Mouse (Mus musculus): ENCODE measurements around the gene Polr1e.
"Not testable (repeated sequence)": the region's sequence is repeated elsewhere in the genome, so short reads cannot be mapped to it uniquely, and the experiment has no call there.

The Polr1e gene

DNA sequence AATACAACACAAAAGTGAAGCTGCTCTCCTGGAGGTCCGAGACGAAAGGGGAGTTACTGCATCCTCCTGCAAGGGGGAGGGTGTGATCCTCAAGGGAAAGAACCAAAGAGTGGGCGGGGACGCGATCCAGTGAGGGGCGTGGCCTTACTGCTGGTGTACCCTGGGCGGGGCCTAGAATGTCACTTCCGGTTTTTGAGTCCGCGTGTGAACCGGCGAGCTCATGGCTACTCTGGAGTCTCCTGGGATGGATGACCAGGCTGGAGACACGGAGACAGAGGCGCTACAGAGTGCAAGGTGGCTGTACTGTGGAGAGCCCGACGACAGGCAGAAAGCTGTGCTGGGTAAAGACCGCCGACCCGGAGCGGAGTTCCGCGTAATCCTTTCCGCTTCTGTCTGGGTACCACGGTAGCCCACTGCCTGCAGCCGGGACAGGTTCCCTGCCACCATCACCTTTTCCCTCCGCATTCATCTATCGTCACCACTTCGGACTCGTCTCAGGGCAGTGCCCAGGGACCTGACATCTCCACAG is at the start of gene Polr1e:
TSS of gene Polr1e (plus strand) at position 132 of the 529 bp plus-strand sequence.
- peak; percentile 92 for DNase-seq (ENCODE audit: low read depth, low spot score)

DNA sequence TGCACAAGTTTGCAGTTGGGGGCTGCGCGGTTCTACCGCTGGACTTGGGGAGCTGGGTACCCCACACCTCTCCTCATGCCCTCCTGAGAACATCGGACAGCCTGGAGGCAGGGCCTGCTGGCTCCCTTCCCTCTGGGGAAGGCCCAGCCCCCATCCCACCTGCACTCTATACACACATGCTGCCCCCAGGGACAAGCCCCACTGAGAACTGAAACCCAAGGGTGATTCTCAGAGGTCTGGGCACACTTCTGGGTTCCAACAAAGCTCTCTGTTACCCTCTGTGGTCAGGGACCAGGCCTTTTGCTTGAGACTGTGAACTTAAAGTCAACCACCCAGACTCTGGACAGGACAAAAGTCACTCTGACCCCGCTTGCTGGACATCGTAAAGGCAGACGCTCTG is 48.3 kb upstream of the Polr1e start:
- no peak for DNase-seq (ENCODE audit: low read depth, low spot score)

DNA sequence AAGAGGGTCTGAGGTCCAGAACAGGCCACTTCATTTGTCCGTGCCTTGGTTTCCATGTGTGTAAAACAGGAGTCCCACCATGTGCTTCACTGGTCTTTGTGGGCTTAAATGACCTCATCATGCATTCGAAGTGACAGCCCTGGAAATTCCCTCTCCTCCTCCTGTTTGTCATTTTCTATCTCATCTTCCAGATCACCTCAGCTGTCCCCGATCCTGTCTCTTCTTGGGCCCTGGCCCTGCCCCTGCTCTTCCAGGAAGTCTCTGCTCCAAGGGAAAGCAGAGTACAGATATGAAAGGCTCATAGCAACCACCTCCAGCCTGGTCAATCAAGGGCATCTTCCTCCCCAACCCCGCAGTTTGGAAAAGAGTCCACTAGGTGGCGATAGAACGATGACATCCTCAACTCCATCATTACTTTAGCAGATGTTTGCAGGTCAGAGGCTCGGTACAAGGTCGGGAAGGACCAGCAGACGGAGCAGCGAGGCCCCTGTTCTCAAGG is 47.7 kb upstream of the Polr1e start:
- peak; percentile 53 for DNase-seq (ENCODE audit: low read depth, low spot score)

DNA sequence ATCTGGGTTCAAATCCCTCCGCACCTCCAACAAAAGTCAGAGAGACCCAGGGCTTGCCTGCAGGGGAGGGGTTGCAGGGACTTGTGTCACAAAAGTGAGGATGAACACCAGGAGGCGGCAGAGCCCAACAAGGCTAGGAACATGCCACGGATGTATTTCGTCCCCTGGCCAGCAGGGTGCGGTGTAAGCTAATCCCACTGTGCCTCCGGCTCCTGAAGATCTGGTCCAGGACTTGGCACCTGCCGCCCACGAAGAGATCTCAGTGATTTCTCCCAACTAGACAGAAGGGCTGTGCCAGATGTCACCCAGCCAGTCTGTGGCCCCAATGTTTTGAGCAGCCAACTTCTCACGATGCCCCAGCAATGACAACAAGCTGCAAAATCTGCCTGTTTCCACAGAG is 44.9 kb upstream of the Polr1e start:
- peak; percentile 88 for DNase-seq (ENCODE audit: low read depth, low spot score)

DNA sequence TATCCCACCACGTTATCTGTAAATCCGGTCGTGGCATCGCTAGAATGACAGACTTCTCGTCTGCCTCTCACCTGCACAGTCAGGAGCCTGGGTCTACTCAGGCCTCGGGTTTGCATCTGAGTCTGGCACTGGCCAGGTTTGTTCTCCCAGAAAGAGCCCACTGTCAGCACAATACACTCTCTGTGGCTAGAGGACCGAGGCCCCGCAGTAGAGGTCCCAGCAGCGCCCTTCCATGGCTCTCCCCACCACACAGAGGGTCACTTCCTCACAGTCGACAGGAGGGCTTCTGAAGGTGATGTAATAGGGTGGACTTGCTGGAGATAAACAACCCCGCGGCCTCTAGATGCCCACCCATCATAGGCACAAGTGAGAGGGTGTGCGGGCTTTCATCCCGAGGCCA is 44.5 kb upstream of the Polr1e start:
- no peak for DNase-seq (ENCODE audit: low read depth, low spot score)

DNA sequence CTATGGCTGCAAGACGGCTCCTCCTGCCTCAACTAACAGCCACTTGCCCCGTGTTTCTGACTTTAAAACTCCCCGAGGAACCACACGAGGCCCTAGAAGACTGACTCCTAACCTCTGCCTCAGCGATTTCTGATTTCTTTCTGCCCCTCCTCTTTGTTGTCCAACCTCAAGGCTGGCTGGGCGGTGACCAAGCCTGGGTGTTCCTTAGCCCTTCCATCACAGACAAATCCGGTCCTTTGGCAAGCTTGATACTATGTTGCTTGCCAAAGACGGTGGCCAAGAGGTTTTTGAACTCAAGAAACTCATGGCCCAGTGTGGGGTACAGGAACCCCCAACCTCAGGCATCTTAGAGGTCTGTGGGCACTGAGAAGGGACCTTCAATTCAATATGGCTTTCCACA is 44.1 kb upstream of the Polr1e start:
- DNase-seq (ENCODE audit: low read depth, low spot score), result no peak

DNA sequence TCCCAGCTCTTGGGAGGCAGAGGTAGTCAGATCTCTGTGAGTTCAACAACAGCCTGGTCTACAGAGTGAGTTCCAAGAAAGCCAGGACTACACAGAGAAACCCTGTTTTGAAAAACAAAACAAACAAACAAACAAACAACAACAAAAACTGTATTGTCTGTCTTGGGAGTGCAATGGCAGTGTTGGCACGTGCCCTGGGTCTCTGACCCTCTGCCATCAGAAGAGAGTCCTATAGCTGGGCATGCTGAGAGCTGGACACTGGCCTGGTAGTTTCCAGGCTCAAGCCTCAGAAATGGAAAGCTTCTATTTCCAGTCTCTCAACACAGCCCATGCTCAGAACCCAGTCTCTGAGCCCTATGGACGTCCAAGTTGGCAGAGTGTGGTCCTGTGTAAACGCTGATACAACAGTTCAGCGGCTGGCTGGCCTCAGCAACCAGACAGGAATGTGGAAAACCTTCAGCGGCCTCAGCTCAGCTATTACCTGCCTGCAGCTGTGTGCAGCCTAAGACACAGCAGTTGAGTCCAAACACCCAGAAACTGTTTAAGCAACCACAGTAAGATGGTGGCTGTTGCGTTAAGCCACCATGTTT is 42.3 kb upstream of the Polr1e start:
- DNase-seq (ENCODE audit: low read depth, low spot score), result no peak

DNA sequence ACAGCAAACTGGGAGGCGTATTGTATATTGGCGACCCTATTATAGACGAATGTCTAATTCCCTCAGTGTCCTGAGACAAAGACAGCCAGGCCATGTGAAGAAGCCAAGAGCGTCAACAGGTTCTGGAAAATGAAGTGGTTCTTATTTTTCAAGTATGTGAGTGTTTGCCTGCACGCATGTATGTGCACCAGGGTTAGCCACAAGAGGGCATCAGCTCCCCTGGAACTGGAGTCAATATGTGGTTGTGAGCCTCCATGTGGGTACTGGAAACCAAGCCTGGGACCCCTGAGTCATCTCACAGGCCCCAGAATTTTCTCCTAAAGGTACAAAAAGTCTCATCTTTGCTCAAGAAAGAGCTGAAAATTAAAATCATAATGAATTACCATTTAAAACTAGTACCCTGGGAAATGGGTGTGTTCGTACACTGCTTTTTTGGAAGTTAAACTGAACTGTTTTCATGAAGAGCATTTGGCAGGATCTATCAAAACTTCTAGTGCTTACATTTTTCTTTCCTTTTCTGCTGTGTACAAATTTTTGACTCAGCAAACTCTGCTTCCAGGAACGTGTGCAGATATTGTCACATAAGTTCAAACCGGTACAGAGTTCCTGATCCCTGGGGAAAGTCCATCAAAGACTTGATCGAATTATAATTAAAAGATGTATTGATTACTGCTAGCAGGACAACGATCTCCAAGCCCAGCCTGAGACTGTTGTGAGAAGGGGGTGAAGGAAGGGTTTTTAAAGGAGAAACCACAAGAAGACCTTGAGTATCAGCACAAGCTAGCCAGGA is 41.3 kb upstream of the Polr1e start:
- DNase-seq (ENCODE audit: low read depth, low spot score), result no peak

DNA sequence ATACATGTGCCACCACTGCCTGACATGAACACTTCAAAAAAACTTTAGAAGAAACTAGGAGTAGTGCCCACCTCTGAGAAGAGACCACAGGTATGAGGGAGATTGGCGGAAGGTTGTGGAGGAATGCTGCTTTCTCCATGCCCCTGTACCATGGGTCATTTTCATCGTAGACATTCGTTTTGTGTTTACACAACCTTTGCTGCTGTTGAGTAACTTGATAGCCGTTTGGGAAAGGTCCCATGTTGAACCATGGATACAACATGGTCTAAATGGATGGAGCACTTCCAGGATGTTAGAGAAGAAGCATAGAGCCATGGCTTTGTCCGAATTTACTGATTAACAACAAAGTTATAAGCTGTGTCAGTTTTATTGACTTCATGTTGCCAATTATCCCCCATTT is 40.2 kb upstream of the Polr1e start:
- no peak for DNase-seq (ENCODE audit: low read depth, low spot score)

DNA sequence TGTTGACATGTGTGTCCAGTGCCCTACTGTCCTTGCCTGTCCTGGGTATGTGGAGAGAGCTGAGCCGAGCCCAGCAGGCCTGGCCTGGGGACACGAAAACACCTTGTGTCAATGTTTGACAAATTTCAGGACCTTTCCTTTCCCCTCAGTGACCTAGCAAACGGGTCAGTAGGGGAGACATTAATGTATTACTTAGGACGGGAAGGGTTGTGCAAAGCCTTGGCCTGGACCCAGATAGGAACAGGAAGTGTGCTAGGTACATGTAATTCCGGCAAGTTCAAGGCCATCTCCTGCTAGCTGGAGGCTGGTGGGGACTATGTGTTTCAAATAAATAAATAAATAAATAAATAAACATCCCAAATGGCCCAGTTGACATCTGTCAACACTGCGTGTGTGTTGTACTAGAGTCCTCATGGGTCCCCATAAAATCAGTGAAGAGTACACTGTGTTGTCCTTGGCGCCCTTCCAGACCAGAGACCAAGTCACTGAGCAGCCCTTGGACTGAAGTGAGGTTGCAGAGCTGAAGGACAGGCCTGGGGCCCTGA is 38.5 kb upstream of the Polr1e start:
- DNase-seq (ENCODE audit: low read depth, low spot score), result no peak

DNA sequence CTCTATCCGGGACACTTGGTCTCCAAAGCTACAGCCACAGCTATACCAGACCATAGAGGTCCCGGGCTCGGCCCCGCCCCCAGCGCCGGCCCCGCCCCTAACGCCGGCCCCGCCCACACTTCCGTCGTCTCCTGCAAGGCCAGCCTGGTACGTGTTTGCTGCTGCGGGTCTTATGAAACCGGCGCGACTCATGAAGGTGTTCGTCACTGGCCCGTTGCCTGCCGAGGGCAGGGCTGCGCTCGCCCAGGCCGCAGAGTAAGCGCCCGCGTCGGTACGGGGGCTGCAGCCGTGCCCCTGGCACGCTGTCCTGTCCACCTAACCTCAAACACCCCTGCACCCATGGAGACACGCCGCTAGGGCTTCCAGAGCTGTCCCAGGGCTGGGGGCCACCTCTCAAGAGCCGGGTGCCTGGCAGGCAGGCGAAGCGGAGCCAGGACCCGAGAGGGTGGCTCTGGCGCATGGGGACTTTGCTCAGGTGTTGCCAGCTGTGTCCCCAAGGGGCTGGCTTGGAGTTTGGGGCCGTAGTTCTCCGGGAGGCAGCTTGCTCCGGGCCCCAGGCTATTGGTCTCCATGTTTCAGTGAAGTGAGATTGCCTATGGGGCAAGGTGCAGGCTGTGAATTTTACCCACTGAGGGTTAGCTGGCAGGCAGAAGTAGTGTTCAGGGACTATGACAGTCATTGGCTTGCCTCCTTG is 37.0 kb upstream of the Polr1e start, which contains the start of gene Grhpr:
TSS of gene Grhpr (plus strand) at position 116 of the 694 bp plus-strand sequence.
- peak; percentile 88 for DNase-seq (ENCODE audit: low read depth, low spot score)

DNA sequence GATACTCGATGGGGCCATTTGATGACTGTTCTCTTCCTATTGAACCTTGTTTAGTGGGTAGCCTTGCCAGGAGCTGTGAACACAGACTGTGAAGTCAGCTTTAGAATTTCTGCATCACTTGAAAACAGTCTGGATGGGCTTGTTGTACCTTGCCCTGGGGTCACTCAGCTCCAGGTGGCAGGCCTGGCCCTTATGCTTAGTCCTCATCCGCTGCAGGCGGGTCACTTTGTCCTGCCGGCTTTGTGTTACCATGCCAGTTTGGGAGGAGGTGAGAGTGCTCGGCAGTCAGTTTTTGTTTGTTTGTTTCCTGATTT is 36.5 kb upstream of the Polr1e start:
- no peak for DNase-seq (ENCODE audit: low read depth, low spot score)

DNA sequence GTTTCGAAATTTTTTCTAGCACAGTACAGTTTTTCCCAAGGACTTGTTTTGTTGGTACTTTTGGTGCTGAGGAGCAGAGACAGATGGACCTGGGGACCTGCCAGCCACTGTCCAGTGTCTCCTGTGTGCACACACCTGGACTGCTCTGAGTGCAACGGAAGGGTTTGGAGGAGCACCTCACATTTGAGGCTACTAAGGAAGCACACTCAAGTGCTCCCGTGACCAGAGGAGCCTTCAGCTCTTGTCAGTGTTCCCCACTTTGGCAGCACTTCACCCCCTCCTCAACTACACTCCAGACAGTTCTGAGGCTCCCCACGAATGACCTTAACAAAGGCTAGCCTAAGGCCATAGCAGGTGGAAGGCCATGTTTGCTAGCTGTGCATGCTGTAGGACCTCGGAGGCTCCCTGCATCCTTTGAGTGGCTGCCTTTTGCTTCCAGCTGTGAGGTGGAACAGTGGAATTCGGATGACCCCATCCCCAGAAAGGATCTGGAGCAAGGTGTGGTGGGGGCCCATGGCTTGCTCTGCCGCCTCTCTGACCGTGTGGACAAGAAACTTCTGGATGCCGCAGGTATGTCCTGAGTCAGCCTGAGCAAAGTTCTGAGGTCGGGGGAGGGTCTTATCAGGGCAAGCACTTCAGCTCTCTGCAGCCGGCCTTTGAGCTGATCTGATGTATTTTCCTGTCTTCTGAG is 35.8 kb upstream of the Polr1e start:
- no peak for DNase-seq (ENCODE audit: low read depth, low spot score)

DNA sequence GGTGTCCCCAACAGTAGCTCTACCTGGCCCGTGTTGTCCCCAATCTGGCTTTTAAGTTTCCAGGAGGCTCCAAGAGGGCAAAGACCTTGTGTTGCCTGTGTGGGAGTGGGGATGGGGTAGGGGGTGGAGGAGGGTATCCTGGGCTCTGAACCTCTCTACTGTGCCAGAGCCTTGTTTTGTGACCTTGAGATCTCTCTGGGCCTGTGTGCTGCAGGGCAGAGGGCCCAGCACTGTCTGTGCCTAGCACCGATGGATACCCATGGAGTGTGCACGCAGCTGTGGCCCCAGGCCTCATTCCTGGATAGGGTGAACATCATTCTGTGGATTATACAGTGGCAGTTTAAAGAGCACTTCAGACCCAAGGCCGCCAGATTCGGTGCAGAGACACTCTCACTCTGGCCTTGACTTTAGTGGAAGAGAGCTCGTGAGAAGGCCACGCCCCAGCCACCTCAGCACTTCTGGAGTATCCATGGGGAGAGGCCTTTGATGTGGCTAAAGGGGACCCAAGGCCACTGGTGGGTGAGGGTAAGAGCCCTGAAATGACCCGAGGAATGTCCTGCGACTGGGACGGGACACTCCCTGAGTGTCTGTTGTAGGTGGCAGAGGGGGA is 35.1 kb upstream of the Polr1e start:
- no peak for DNase-seq (ENCODE audit: low read depth, low spot score)

DNA sequence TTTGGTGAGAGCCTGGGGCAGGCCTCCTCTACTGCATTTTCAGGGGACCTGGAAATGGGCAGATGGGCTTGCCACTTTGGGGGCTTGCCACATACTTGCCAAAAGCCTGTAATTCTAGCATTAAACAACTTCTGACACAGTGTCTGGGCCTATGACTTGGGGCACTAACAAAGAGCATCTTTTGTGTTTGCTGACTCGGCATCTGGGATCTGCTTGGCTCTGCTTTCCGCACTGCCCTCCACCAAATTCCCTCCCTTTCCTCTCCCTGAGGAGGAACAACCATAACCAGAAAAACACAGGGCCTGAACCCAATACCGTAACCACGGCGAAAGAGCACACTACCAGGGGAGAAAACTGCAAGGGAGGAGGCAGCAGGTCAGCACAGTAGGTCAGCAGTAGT is 27.8 kb upstream of the Polr1e start:
- no peak for DNase-seq (ENCODE audit: low read depth, low spot score)

DNA sequence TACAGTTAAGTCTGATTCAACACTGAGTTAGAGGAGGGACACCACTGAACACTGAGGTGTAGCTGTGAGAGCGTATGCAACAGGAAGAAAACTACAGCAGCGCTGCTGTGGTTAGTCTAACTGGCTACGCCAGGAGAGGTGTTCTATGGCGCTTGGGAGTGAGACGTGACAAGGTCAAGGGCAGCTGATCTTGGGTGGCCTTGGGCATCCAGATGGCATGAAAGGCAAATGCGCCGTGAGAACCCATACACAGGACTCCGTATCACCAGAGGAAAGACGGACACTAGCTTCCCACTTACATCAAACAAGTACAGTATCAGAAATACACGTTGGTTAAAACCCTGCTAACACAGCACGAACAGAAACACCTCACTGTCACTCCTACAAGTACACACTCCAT is 26.1 kb upstream of the Polr1e start:
- DNase-seq (ENCODE audit: low read depth, low spot score), result not testable (repeated sequence)

DNA sequence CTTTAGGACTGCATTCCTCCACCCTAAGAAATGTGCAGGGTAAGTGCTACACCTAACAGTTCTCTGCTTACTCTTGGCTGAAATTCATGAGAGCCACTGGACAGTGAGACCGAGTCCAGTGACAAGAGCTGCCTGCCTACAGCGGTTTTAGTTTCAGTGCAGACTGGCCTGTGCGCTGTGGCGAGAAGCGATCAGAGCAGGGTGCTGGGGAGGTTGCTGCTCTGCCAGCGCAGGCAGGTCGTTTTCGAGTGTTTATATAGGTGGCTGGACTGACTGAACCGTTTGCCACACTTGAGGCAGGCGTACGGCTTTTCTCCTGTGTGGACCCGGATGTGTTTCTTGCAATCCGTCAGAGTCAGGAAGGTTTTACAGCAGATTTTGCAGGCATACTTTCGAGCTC is 25.2 kb upstream of the Polr1e start:
- not testable (repeated sequence) for DNase-seq (ENCODE audit: low read depth, low spot score)

DNA sequence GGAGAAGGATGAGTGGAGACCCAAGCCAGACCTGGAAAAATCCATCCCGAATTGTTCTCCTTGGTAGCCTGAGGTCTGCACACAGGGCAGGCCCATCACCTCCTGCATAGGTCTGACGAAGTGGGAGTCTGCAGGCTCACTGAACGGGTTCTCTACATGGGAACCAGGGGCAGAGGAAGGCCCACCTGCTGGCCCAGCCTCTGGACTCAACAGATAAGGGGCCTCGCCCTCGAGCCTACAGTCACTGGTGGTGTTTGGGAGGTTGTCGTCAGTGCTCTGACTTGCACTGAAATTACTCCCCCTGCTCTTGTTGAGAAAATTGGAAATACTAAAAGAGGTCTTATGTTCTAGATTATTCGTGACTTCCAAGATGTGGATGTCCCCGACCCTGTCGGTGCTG is 24.5 kb upstream of the Polr1e start:
- DNase-seq (ENCODE audit: low read depth, low spot score), result no peak

DNA sequence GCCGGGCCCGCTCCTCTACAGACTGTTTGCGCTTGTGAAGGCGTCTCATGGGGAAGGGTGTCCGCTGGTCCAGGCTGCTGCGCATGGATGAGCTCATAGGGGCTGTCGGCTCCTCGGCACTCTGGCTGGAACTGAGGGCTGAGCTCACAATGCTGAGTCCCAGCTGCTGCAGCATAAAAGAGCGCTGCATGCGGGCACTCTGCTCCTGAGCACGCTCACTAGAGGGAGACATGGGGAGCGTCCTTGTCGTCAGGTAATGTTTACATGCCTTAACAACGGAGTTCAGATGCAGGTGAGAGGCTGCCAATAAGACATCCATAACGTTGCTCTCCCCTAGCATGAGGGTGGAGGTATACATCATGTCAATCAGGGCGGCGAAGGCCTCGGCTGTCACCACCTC is 23.6 kb upstream of the Polr1e start:
- DNase-seq (ENCODE audit: low read depth, low spot score), result no peak

DNA sequence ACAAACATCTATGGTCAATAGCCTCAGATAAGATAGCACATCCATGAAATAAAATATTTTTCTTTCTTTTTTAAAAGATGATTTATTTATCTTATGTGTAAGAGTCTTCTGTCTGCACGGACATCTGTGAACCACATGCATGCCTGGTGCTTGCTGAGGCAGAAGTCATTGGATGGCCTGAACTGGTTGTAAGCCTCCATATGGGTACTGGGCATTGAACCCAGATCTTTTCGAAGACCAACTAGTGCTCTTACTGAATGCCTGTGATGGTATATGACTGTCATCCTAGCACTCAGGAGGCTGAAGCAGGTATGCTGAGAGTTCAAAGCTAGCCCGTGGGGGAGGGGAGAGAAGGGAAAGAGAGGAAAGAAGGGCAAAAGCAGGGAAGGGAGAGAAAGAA is 20.3 kb upstream of the Polr1e start:
- no peak for DNase-seq (ENCODE audit: low read depth, low spot score)

DNA sequence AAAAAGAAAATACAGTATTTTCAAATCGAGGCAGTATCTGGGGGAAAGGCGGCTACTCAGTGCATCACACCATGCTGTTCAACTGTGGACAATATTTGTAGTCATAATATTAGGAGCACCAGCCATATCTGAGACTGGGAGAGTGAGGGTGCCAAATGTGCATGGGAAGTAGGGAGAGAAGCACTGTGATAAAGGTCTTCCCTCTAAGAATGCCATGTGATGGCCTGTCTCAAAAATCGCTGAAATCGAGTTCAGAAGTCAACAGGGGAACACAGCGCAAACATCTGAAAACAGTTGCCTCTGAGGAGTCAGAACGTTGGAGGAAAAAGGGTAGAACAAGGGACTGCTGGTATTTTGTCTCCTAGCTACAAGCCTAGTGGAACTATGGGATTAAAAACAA is 18.4 kb upstream of the Polr1e start:
- DNase-seq (ENCODE audit: low read depth, low spot score), result no peak
